Mouse (Mus musculus): ENCODE measurements around the gene Vmn1r18. TPM values are rescaled to one million over a fixed set of nuclear protein-coding genes. Genes with fewer than 3 reads are reported as not detected.
"Not testable (repeated sequence)": the region's sequence is repeated elsewhere in the genome, so short reads cannot be mapped to it uniquely, and the experiment has no call there.

Gene Vmn1r18
- not detected in 2 replicates for polyA plus RNA-seq (2012; rRNA removed)

DNA sequence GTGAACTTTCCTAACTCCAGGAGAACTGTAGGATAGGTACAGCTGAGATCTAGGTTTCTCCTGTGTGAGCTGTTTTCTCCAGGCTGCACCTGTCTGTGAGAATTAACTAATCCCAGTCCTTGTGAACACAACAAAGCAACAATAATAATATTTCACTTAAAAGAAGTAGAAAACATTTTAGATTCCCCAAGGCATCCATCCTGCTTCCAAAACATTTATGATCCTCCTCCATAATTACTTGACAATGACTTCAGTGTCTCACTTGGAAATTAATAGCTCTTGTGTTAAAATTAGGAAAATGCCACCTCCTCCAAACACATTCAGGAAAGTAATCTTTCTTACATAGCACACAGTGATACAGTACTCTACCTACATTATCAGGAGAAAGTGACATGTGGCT, at the start of gene Vmn1r18:
Gene Vmn1r18 (minus strand): TSS at position 101 of the 400 bp plus-strand sequence.
- no peak for DNase-seq (ENCODE audit: low spot score)

DNA sequence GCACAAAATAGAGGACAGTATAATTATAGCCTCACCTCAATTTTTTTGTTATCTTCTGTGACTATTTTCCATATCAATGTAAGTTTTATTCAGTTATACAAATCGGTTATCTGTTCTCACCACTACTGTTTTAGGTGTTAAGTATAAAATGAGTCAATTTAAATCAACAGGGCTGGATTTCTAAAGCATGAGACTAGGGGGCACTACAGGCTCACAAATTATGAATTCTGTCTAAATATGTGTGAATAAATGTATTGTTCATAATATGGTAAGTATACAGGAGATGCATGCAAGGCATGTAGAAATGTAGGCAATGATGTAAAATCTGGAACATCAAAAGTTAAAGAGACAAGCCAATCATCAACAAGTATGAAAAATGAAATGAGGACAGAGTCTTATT, 35.6 kb upstream of the Vmn1r18 start:
- no peak for DNase-seq (ENCODE audit: low spot score)

DNA sequence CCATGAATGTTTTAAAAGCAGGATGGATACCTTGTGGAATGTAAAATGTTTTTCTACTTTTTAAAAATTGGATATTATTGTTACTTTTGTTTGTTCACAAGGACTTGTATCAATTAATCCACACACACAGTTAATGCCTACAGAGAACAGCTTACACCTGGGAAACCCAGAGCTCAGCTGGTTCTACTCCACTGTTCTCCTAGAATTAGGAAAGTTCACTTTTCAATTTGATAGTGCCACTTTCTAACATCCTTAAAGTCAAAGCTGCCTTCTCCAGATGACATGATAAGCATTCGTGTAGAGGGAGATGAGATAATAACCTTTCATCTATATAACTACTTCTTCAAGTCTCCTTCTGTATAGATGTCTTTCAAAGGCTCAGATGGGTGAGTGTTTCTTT, 33.0 kb upstream of the Vmn1r18 start, which contains the start of gene Vmn1r20:
Gene Vmn1r20 (plus strand): TSS at position 301 of the 400 bp plus-strand sequence.
- DNase-seq (ENCODE audit: low spot score): no peak

DNA sequence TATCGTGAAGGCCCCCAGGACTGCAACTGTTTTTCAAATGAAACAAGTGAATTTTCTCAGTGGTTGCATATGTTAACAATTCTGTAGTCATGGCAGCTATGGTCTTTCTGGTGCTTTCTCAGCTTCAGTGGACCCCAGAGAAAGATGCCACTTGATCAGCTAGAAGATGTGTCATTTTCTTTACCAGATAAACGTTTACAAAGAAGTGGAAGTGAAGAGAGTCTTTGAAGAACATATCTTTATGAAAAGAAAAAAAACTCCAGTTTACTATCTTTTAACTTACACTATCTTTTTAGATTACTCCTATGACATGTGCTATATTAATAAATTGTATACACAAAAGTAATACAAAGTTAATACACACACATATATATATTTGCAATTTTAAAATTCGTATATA, 7.9 kb upstream of the Vmn1r18 start, which contains the start of gene Vmn1r19:
Gene Vmn1r19 (plus strand): TSS at position 301 of the 400 bp plus-strand sequence.
- not testable (repeated sequence) for DNase-seq (ENCODE audit: low spot score)

DNA sequence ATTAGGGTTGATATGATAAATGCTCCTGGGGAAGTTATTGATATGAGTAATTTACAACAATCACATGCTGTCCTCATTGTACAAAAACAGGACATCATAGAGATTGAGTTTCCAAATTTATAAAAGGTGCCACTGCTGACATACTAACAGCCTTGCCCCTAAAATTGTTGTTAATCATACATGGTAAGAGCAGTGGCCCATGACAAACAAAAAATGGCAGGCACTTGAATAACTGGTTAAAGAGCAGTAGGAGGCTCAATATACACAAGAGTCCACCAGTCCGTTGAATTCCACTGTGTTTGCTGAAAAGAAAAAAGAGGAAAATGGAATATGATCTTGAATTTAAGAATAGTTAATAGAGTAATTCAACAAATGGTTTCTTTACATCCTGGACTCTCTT, 28.1 kb downstream of the Vmn1r18 start:
- no peak for DNase-seq (ENCODE audit: low spot score)

DNA sequence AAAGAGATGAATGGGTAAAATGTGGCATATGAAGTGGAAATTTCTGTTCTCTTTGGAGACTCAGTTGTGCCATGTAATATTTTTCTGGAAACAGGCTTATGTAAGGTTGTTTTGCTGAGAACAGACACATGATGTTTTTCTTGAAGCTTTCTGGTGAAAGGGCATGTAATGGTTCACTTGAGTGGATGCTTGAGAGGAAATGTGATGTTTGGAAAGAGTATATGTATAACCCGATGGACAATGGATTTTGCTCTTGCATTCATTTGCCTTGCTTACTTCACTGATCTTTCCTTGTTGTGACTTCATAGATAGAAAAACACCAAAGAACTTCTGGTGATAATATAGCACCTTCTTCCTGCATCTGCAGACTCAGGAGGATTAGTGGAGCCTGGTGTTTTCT, 29.7 kb downstream of the Vmn1r18 start:
- DNase-seq (ENCODE audit: low spot score): not testable (repeated sequence)

DNA sequence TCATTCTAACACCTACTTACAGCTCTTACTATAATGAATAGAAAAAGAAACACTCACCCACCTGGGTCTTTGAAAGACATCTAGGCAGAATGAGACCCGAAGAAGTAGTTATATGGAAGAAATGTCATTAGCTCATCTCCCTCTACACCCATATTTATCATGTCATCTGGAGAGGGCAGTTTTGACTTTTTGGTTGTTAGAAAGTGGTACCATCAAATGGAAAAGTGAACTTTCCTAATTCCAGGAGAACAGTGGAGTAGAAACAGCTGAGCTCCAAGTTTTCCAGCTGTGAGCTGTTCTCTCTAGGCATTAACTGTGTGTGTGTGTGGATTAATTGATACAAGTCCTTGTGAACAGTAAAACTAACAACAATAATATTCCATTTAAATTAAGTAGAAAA, 32.0 kb downstream of the Vmn1r18 start, which contains the start of gene Vmn1r17:
Gene Vmn1r17 (minus strand): TSS at position 101 of the 400 bp plus-strand sequence.
- no peak for DNase-seq (ENCODE audit: low spot score)

DNA sequence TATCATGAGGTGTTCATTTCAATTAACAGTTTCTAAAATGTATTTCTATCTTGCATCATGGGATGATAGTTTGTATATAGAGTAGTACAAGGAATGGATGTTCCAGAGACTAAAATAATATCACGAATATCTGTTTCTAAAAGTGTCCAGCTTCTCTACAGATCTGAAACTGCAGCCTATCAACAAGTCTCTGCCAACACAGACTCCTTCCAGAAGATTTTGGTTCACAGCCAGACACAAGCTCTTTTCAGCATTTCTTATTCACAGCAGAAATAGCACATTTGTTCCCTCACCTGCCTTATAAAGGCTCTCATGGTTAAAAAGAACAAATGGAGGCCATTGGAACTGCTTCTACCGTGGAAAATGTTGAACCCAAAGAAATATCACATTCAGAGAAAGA, 38.7 kb downstream of the Vmn1r18 start:
- no peak for DNase-seq (ENCODE audit: low spot score)

DNA sequence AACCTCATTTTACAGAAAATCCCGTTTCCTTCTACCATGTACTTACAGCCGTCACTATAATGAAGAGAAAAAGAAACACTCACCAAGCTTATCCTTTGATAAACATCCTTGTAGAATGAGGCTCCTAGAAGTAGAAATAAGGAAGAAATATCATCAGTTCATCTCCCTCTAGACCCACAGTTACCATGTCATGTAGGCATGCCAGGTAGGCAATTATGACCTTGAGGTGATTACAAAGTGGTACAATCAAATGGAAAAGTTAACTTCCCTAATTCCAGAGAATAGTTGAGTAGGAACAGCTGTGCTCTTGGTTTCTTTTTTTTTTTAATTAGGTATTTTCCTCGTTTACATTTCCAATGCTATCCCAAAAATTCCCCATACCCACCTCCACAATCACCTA, 66.2 kb downstream of the Vmn1r18 start, which contains the start of gene Vmn1r16:
Gene Vmn1r16 (minus strand): TSS at position 101 of the 400 bp plus-strand sequence.
- no peak for DNase-seq (ENCODE audit: low spot score)

Other genes starting within 250 kb of the Vmn1r18 start
- not detected in 2 replicates for gene Vmn1r12, start 238.9 kb downstream of the Vmn1r18 start, polyA plus RNA-seq (2012; rRNA removed)
- not detected in 2 replicates for gene Vmn1r13, start 192.5 kb downstream of the Vmn1r18 start, polyA plus RNA-seq (2012; rRNA removed)
- not detected in 2 replicates for gene Vmn1r14, start 164.1 kb downstream of the Vmn1r18 start, polyA plus RNA-seq (2012; rRNA removed)
- gene Vmn1r15, start 137.8 kb downstream of the Vmn1r18 start, polyA plus RNA-seq (2012; rRNA removed): not detected in 2 replicates
- gene Vmn1r16, start 66.3 kb downstream of the Vmn1r18 start, polyA plus RNA-seq (2012; rRNA removed): not detected in 2 replicates
- gene Vmn1r17, start 32.1 kb downstream of the Vmn1r18 start, polyA plus RNA-seq (2012; rRNA removed): not detected in 2 replicates
- gene Vmn1r19, start 8.0 kb upstream of the Vmn1r18 start, polyA plus RNA-seq (2012; rRNA removed): not detected in 2 replicates
- gene Vmn1r20, start 33.1 kb upstream of the Vmn1r18 start, polyA plus RNA-seq (2012; rRNA removed): not detected in 2 replicates
- gene Ppm1k, start 139.7 kb upstream of the Vmn1r18 start, polyA plus RNA-seq (2012; rRNA removed): 7.0 and 7.7 TPM in 2 replicates
- 5.7 and 6.4 TPM in 2 replicates for gene Herc6, start 185.2 kb upstream of the Vmn1r18 start, polyA plus RNA-seq (2012; rRNA removed)